Mouse (Mus musculus) ES-E14 (cell line): ENCODE measurements around the gene Extl1.

Experiments
- CHD2 ChIP-seq: IDR thresholded peaks from 2 replicates; pipeline ENCODE4 v1.6.1; 2014; ENCODE audit warnings: mild to moderate bottlenecking, low read depth, low read length, inconsistent platforms
- HCFC1 ChIP-seq: IDR thresholded peaks from 2 replicates; pipeline ENCODE4 v1.6.1; 2012; ENCODE audit warnings: low read length, inconsistent platforms, borderline replicate concordance; ENCODE audit not compliant: insufficient read depth
- ZC3H11A ChIP-seq: IDR thresholded peaks from 2 replicates; pipeline ENCODE4 v1.6.1; 2012; ENCODE audit warnings: low read depth, mild to moderate bottlenecking, inconsistent platforms, low read length, borderline replicate concordance
- ZNF384 ChIP-seq: IDR thresholded peaks from 2 replicates; pipeline ENCODE4 v1.6.1; 2012; ENCODE audit warnings: low read depth, low read length, inconsistent platforms

GRCm38 (mm10) chr4:134370649-134371221, 12.9 kb downstream of the Extl1 start:
- no peak for TF ChIP-seq CHD2
- no peak for TF ChIP-seq HCFC1
- no peak for TF ChIP-seq ZC3H11A
- TF ChIP-seq ZNF384: no peak
